ENCODE assay signal across 24 mouse cellular contexts in genomic region chrX:12341356-12341965, GRCm38 (mm10).
DNase-seq lines count a peak whose midpoint lies in the region; ATAC-seq and TF ChIP-seq lines count a peak whose summit lies in the region.
"Had no signal": no experiment of that assay in that cellular context is flagged by ENCODE, and none has a peak within 500 bp of the region (broad histone marks: within the 10 kb centered on the region; RNA-seq: fewer than 3 reads in every experiment).

No protein-coding gene starts in this region.

- H3K27ac ChIP-seq in lung, postnatal 0 days (ENCODE audit: low read length): no peak overlapping the region
- H3K27ac ChIP-seq in embryonic facial prominence, embryonic 10.5 days (replicated peaks): no peak overlapping the region
- no peak overlapping the region for H3K27ac ChIP-seq in forebrain, embryonic 16.5 days (ENCODE audit: low read length)
- H3K27ac ChIP-seq: embryonic facial prominence, embryonic 12.5 days; heart, adult 2 months; liver, embryonic 15.5 days; midbrain, embryonic 10.5 days had no signal

- WGBS in lung, postnatal 0 days: 59% methylated on average over 5 of the region's 5 CpGs
- WGBS in embryonic facial prominence, embryonic 10.5 days: 62% methylated on average over 5 of the region's 5 CpGs
- WGBS in forebrain, embryonic 16.5 days: 66% methylated on average over 5 of the region's 5 CpGs

- no peaks in the 10 kb centered on the region for H3K27me3 ChIP-seq in lung, postnatal 0 days (replicated peaks; ENCODE audit: insufficient read depth, low read length)
- peaks cover 21% of the 10 kb centered on the region; the same call in 1 of the 2 replicates for H3K27me3 ChIP-seq in embryonic facial prominence, embryonic 10.5 days (replicated peaks; ENCODE audit: low read depth, poor library complexity, severe bottlenecking)
- no peaks in the 10 kb centered on the region for H3K27me3 ChIP-seq in forebrain, embryonic 16.5 days (replicated peaks; ENCODE audit: control insufficient read depth, insufficient read depth, low read length)
- H3K27me3 ChIP-seq: embryonic facial prominence, embryonic 12.5 days; heart, embryonic 12.5 days; liver, embryonic 15.5 days; Patski had no signal

- no peak overlapping the region for H3K4me2 ChIP-seq in lung, postnatal 0 days (replicated peaks; ENCODE audit: low read depth, low read length)
- no peak overlapping the region for H3K4me2 ChIP-seq in forebrain, embryonic 16.5 days (ENCODE audit: low read length)
- H3K4me2 ChIP-seq: embryonic facial prominence, embryonic 12.5 days; heart, embryonic 12.5 days; liver, embryonic 15.5 days had no signal

- no peak for TF ChIP-seq EP300 in lung, postnatal 0 days (IDR thresholded peaks at IDR 0.05)

- H3K36me3 ChIP-seq in lung, postnatal 0 days (ENCODE audit: insufficient read depth, low read length): no peaks in the 10 kb centered on the region
- no peaks in the 10 kb centered on the region for H3K36me3 ChIP-seq in embryonic facial prominence, embryonic 10.5 days (replicated peaks)
- no peaks in the 10 kb centered on the region for H3K36me3 ChIP-seq in forebrain, embryonic 16.5 days (ENCODE audit: control insufficient read depth, insufficient read depth)
- H3K36me3 ChIP-seq: embryonic facial prominence, embryonic 12.5 days; heart, embryonic 12.5 days; liver, embryonic 15.5 days; midbrain, embryonic 10.5 days had no signal

- no peak for TF ChIP-seq CTCF in lung, postnatal 0 days (IDR thresholded peaks at IDR 0.05)

- H3K4me3 ChIP-seq in lung, postnatal 0 days (ENCODE audit: low read depth, low read length): no peak overlapping the region
- no peak overlapping the region for H3K4me3 ChIP-seq in embryonic facial prominence, embryonic 10.5 days
- H3K4me3 ChIP-seq in forebrain, embryonic 16.5 days (replicated peaks; ENCODE audit: low read length): no peak overlapping the region
- H3K4me3 ChIP-seq: embryonic facial prominence, embryonic 12.5 days; heart, adult 2 months; heart, embryonic 12.5 days; liver, embryonic 15.5 days; midbrain, embryonic 10.5 days had no signal

- no peaks in the 10 kb centered on the region for H3K9me3 ChIP-seq in lung, postnatal 0 days (ENCODE audit: low read length)
- H3K9me3 ChIP-seq in embryonic facial prominence, embryonic 10.5 days: no peaks in the 10 kb centered on the region
- H3K9me3 ChIP-seq in forebrain, embryonic 16.5 days (ENCODE audit: control insufficient read depth, low read length): no peaks in the 10 kb centered on the region
- H3K9me3 ChIP-seq: embryonic facial prominence, embryonic 12.5 days; heart, embryonic 12.5 days; liver, embryonic 15.5 days; midbrain, embryonic 10.5 days had no signal

- H3K9ac ChIP-seq in lung, postnatal 0 days (replicated peaks; ENCODE audit: low read depth): no peak overlapping the region
- H3K9ac ChIP-seq in forebrain, embryonic 16.5 days (replicated peaks; ENCODE audit: low read depth, low read length): no peak overlapping the region
- H3K9ac ChIP-seq: embryonic facial prominence, embryonic 12.5 days; heart, embryonic 12.5 days; liver, embryonic 15.5 days had no signal

- no peak for ATAC-seq in lung, postnatal 0 days
- ATAC-seq in forebrain, embryonic 16.5 days: no peak
- ATAC-seq: forebrain, embryonic 14.5 days; hindbrain, embryonic 16.5 days; midbrain, embryonic 16.5 days; Patski had no signal

- no peaks in the 10 kb centered on the region for H3K4me1 ChIP-seq in lung, postnatal 0 days (ENCODE audit: insufficient read depth, low read depth, low read length)
- no peaks in the 10 kb centered on the region for H3K4me1 ChIP-seq in embryonic facial prominence, embryonic 10.5 days
- no peaks in the 10 kb centered on the region for H3K4me1 ChIP-seq in forebrain, embryonic 16.5 days (replicated peaks; ENCODE audit: control insufficient read depth, insufficient read depth, low read length)
- H3K4me1 ChIP-seq: embryonic facial prominence, embryonic 12.5 days; heart, embryonic 12.5 days; liver, embryonic 15.5 days; midbrain, embryonic 10.5 days had no signal

- DNase-seq in lung, postnatal 0 days (ENCODE audit: low spot score): peak; percentile 7
- DNase-seq in lung, adult 18-20 months: no peak
- DNase-seq in Muller cell, postnatal 12 days (ENCODE audit: inconsistent ontology term): peak; percentile 11
- DNase-seq in embryonic facial prominence, embryonic 10.5 days (ENCODE audit: low spot score): peak; percentile 10
- DNase-seq in gastrocnemius, adult 8-10 months (ENCODE audit: low spot score in 2 of 2): no peak
- no peak for DNase-seq in cerebellum, adult 11 months
- DNase-seq: adrenal gland, postnatal 14 days; B cell, adult 2 months; cerebellum, adult 11-12 months; cerebellum, adult 9-11 months; gastrocnemius, postnatal 36 days; heart, adult 2 months; kidney, adult 18-20 months; liver; lung, postnatal 14 days had no signal

Comparison
In these comparisons a context has a peak if more than half of its experiments do, and no peak if none do; other contexts are left out.
1. DNase-seq: peak in lung, postnatal 0 days (single experiment), Muller cell, postnatal 12 days (single experiment) and embryonic facial prominence, embryonic 10.5 days (single experiment); none in lung, adult 18-20 months (0 of 2), gastrocnemius, adult 8-10 months (0 of 2) and cerebellum, adult 11 months (single experiment).